27 mouse cellular contexts compared by ENCODE assay signal in the genomic region with DNA sequence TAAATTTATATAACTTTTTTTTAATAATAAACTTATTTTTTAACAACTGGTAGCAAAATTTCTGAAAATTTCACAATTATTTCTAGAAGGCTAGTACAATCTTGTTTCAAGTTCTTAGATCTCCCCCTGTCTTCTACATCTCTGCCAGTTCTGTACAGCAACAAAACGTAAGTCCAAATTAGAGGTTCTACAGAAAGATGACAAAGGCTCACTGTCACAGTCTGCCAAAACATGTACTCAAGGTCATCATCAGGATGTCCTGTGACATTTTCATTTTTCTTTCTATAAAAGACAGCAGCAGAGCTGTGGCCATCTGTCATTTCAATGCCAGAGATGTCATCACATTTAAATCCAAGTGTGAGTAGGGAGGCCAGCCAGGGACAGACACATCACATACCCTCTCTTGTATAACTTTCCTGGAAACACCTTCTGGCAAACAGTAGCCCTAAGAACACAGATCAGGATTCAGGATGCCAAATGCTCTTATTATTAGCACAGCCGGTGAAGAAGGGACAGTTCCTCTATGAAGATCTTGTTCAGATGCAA. TPM values are rescaled to one million over a fixed set of nuclear protein-coding genes. Genes with fewer than 3 reads are reported as not detected.
DNase-seq lines count a peak whose midpoint lies in the region; ATAC-seq lines count a peak whose summit lies in the region.
"Had no signal": no experiment of that assay in that cellular context is flagged by ENCODE, and none has a peak within 500 bp of the region (broad histone marks: within the 10 kb centered on the region; RNA-seq: fewer than 3 reads in every experiment).

No protein-coding gene starts in this region.

- no peaks in the 10 kb centered on the region for H3K4me1 ChIP-seq in forebrain, embryonic 14.5 days (ENCODE audit: control insufficient read depth, insufficient read depth, low read length)
- no peaks in the 10 kb centered on the region for H3K4me1 ChIP-seq in forebrain, embryonic 10.5 days
- H3K4me1 ChIP-seq: embryonic facial prominence, embryonic 15.5 days; heart, embryonic 13.5 days; midbrain, embryonic 15.5 days had no signal

- H3K27ac ChIP-seq in forebrain, embryonic 14.5 days (ENCODE audit: low read depth, low read length): no peak overlapping the region
- H3K27ac ChIP-seq in forebrain, embryonic 10.5 days: no peak overlapping the region
- H3K27ac ChIP-seq: embryonic facial prominence, embryonic 15.5 days; gastrocnemius, adult 2 months; heart, embryonic 13.5 days; hindbrain, embryonic 14.5 days; liver, embryonic 14.5 days; midbrain, embryonic 15.5 days had no signal

- DNase-seq in adrenal gland, adult (ENCODE audit: inconsistent age in 2 of 2, low spot score in 1 of 2): peak; percentile 18 to 73
- DNase-seq in adrenal gland, postnatal 25 days: no peak
- peak; percentile 21 for DNase-seq in forebrain, embryonic 14.5 days (ENCODE audit: low spot score)
- DNase-seq in forebrain, embryonic 10.5 days (ENCODE audit: extremely low spot score, low spot score): no peak
- peak; percentile 30 for DNase-seq in 3T3-L1 (ENCODE audit: low read depth, low spot score)
- DNase-seq in brain, adult 2 months (ENCODE audit: low read depth, low spot score): peak; percentile 5
- no peak for DNase-seq in left cerebral cortex, postnatal 14 days (ENCODE audit: low spot score in 2 of 2)
- DNase-seq: cerebellum, adult 11-12 months; gastrocnemius, adult 2 months; gastrocnemius, postnatal 36 days; heart, postnatal 10 days; kidney, adult 9 months; kidney, postnatal 10 days; liver; lung, adult 2 months; lung, postnatal 10 days; spleen, adult 18-20 months; thymus, postnatal 14 days had no signal

- WGBS in forebrain, embryonic 14.5 days: 71% methylated on average over 2 of the region's 2 CpGs
- WGBS in forebrain, embryonic 10.5 days: 89% methylated on average over 2 of the region's 2 CpGs

- H3K4me2 ChIP-seq in forebrain, embryonic 14.5 days (ENCODE audit: low read length): no peak overlapping the region
- H3K4me2 ChIP-seq: embryonic facial prominence, embryonic 15.5 days; heart, embryonic 13.5 days; hindbrain, embryonic 14.5 days; midbrain, embryonic 15.5 days had no signal

- H3K27me3 ChIP-seq in forebrain, embryonic 14.5 days (replicated peaks; ENCODE audit: control insufficient read depth, insufficient read depth, low read length): no peaks in the 10 kb centered on the region
- H3K27me3 ChIP-seq in forebrain, embryonic 10.5 days (ENCODE audit: poor library complexity, severe bottlenecking): no peaks in the 10 kb centered on the region
- H3K27me3 ChIP-seq: embryonic facial prominence, embryonic 15.5 days; heart, embryonic 13.5 days; midbrain, embryonic 15.5 days had no signal

- no peaks in the 10 kb centered on the region for H3K36me3 ChIP-seq in forebrain, embryonic 14.5 days (ENCODE audit: control insufficient read depth, insufficient read depth, low read length)
- no peaks in the 10 kb centered on the region for H3K36me3 ChIP-seq in forebrain, embryonic 10.5 days (replicated peaks)
- H3K36me3 ChIP-seq: embryonic facial prominence, embryonic 15.5 days; heart, embryonic 13.5 days; midbrain, embryonic 15.5 days had no signal

- ATAC-seq in forebrain, embryonic 14.5 days: peak; percentile 50; the same call in 1 of the 2 replicates
- ATAC-seq: intestine, postnatal 0 days; midbrain, embryonic 15.5 days had no signal

- H3K9me3 ChIP-seq in forebrain, embryonic 14.5 days (replicated peaks; ENCODE audit: control insufficient read depth, low read length): no peaks in the 10 kb centered on the region
- H3K9me3 ChIP-seq in forebrain, embryonic 10.5 days: no peaks in the 10 kb centered on the region
- H3K9me3 ChIP-seq: embryonic facial prominence, embryonic 15.5 days; heart, embryonic 13.5 days; midbrain, embryonic 15.5 days had no signal

- H3K4me3 ChIP-seq in forebrain, embryonic 14.5 days (ENCODE audit: low read depth, low read length): no peak overlapping the region
- no peak overlapping the region for H3K4me3 ChIP-seq in forebrain, embryonic 10.5 days
- H3K4me3 ChIP-seq: embryonic facial prominence, embryonic 15.5 days; gastrocnemius, adult 2 months; heart, embryonic 13.5 days; midbrain, embryonic 15.5 days had no signal

- no peak overlapping the region for H3K9ac ChIP-seq in forebrain, embryonic 14.5 days (ENCODE audit: low read length)
- H3K9ac ChIP-seq: embryonic facial prominence, embryonic 15.5 days; heart, embryonic 13.5 days; hindbrain, embryonic 14.5 days; liver, embryonic 14.5 days; midbrain, embryonic 15.5 days had no signal

- intact Hi-C loops in left cerebral cortex, postnatal 14 days (cut with DNase I): no loop called here

RNA-seq across cellular contexts. Expression of a gene that starts 29.1 kb away (rescaled TPM):
- total RNA-seq in adrenal gland, postnatal 25 days (2021): 7.3 and 12.2 TPM in 2 replicates
- 19.8 and 26.8 TPM in 2 replicates for polyA plus RNA-seq in forebrain, embryonic 14.5 days (2014; fragmentation: Nextera tagmentation; extraction: Ambion mirVana)
- 5.8 and 6.7 TPM in 2 replicates for polyA plus RNA-seq in forebrain, embryonic 10.5 days (2016; fragmentation: Nextera tagmentation; extraction: Ambion mirVana)
- 10 to 100 TPM; 24.4 to 26.1 TPM for total RNA-seq in left cerebral cortex, postnatal 14 days (2021)
- total RNA-seq: hematopoietic stem cell, adult 5-6 weeks; MEL; neutrophil, adult 5-6 weeks had no signal

Comparison
In these comparisons a context has a peak if more than half of its experiments do, and no peak if none do; other contexts are left out.
1. DNase-seq: peak in adrenal gland, adult (2 of 2), forebrain, embryonic 14.5 days (single experiment), 3T3-L1 (single experiment) and brain, adult 2 months (single experiment); none in adrenal gland, postnatal 25 days (single experiment), forebrain, embryonic 10.5 days (single experiment) and left cerebral cortex, postnatal 14 days (0 of 2).